Mouse (Mus musculus): ENCODE measurements around the gene Ptk7. TPM values are rescaled to one million over a fixed set of nuclear protein-coding genes. Genes with fewer than 3 reads are reported as not detected.

Gene Ptk7
- polyA plus RNA-seq, 1 experiment from 2014 or later = 99.3 TPM

GRCm38 (mm10) chr17:46553926-46554325 lies 75.4 kb downstream of the Ptk7 start:
- TF ChIP-seq CTCF (IDR thresholded peaks at IDR 0.05; ENCODE audit: low read depth) = no peak
- Histone ChIP-seq H3K4me3 (ENCODE audit: low read depth, low read length) (peak overlapping the region; percentile 95), H3K27ac (ENCODE audit: low read depth) (peak overlapping the region; percentile 97), H3K36me3 (ENCODE audit: insufficient read depth) (peaks cover 39% of the 10 kb centered on the region), H3K9me3 (ENCODE audit: low read depth, low read length) (no peaks in the 10 kb centered on the region), H3K27me3 (ENCODE audit: insufficient read depth, low read length) (no peaks in the 10 kb centered on the region), H3K4me1 (ENCODE audit: insufficient read depth) (peaks cover 20% of the 10 kb centered on the region), H3K4me2 (peak overlapping the region; percentile 84), H3K9ac (peak overlapping the region; percentile 98)
- ATAC-seq (ENCODE audit: insufficient read depth) = no peak
- WGBS = 44% methylated on average over 3 of the region's 3 CpGs
- no peak for DNase-seq

- ATAC-seq (ENCODE audit: insufficient read depth) = no peak
- peaks cover 20% of the 10 kb centered on the region for H3K4me1 ChIP-seq (ENCODE audit: insufficient read depth)
- peak overlapping the region; percentile 98 for H3K9ac ChIP-seq
- H3K9me3 ChIP-seq (ENCODE audit: low read depth, low read length) = no peaks in the 10 kb centered on the region
- peak overlapping the region; percentile 95 for H3K4me3 ChIP-seq (ENCODE audit: low read depth, low read length)
- WGBS = 23% methylated on average over 11 of the region's 11 CpGs
- TF ChIP-seq CTCF (IDR thresholded peaks at IDR 0.05; ENCODE audit: low read depth) = no peak
- DNase-seq = peak; percentile 21
- no peaks in the 10 kb centered on the region for H3K27me3 ChIP-seq (ENCODE audit: insufficient read depth, low read length)
- peak overlapping the region; percentile 97 for H3K27ac ChIP-seq (ENCODE audit: low read depth)
- H3K4me2 ChIP-seq = peak overlapping the region; percentile 84
- peaks cover 44% of the 10 kb centered on the region for H3K36me3 ChIP-seq (ENCODE audit: insufficient read depth)
Measured at GRCm38 (mm10) chr17:46553469-46553868, 75.8 kb downstream of the Ptk7 start.

GRCm38 (mm10) chr17:46552841-46553423 lies 76.4 kb downstream of the Ptk7 start:
- Histone ChIP-seq H3K27me3 (ENCODE audit: insufficient read depth, low read length) (no peaks in the 10 kb centered on the region), H3K9me3 (ENCODE audit: low read depth, low read length) (no peaks in the 10 kb centered on the region), H3K4me2 (peak overlapping the region; percentile 84), H3K27ac (ENCODE audit: low read depth) (peak overlapping the region; percentile 97), H3K4me1 (ENCODE audit: insufficient read depth) (peaks cover 20% of the 10 kb centered on the region), H3K36me3 (ENCODE audit: insufficient read depth) (peaks cover 49% of the 10 kb centered on the region), H3K9ac (peak overlapping the region; percentile 98; the same call in 1 of the 2 replicates), H3K4me3 (ENCODE audit: low read depth, low read length) (peak overlapping the region; percentile 95)
- DNase-seq (peak; percentile 97), ATAC-seq (ENCODE audit: insufficient read depth) (peak; percentile 68)
- WGBS = 2% methylated on average over 24 of the region's 24 CpGs
- TF ChIP-seq CTCF (IDR thresholded peaks at IDR 0.05; ENCODE audit: low read depth) = no peak

GRCm38 (mm10) chr17:46552151-46552550 lies 77.2 kb downstream of the Ptk7 start:
- TF ChIP-seq CTCF (IDR thresholded peaks at IDR 0.05; ENCODE audit: low read depth) = no peak
- no peaks in the 10 kb centered on the region for H3K27me3 ChIP-seq (ENCODE audit: insufficient read depth, low read length)
- no peaks in the 10 kb centered on the region for H3K9me3 ChIP-seq (ENCODE audit: low read depth, low read length)
- H3K36me3 ChIP-seq (ENCODE audit: insufficient read depth) = peaks cover 57% of the 10 kb centered on the region
- 76% methylated on average over 7 of the region's 7 CpGs for WGBS
- H3K4me2 ChIP-seq = peak overlapping the region; percentile 84
- H3K4me1 ChIP-seq (ENCODE audit: insufficient read depth) = peaks cover 14% of the 10 kb centered on the region
- H3K4me3 ChIP-seq (ENCODE audit: low read depth, low read length) = peak overlapping the region; percentile 95
- H3K9ac ChIP-seq = 0 out of 2 replicates have a peak overlapping the region, but pooled peaks have one; percentile 11
- ATAC-seq (ENCODE audit: insufficient read depth) = no peak
- no peak for DNase-seq
- H3K27ac ChIP-seq (ENCODE audit: low read depth) = peak overlapping the region; percentile 97; the same call in 1 of the 2 replicates

- Histone ChIP-seq H3K27me3 (ENCODE audit: insufficient read depth, low read length) (no peaks in the 10 kb centered on the region), H3K9ac (no peak overlapping the region), H3K4me3 (ENCODE audit: low read depth, low read length) (no peak overlapping the region), H3K4me2 (no peak overlapping the region), H3K9me3 (ENCODE audit: low read depth, low read length) (no peaks in the 10 kb centered on the region), H3K4me1 (ENCODE audit: insufficient read depth) (peaks cover 10% of the 10 kb centered on the region), H3K36me3 (ENCODE audit: insufficient read depth) (peaks cover 57% of the 10 kb centered on the region), H3K27ac (ENCODE audit: low read depth) (no peak overlapping the region)
- 92% methylated on average over 6 of the region's 6 CpGs for WGBS
- DNase-seq (no peak), ATAC-seq (ENCODE audit: insufficient read depth) (no peak)
- no peak for TF ChIP-seq CTCF (IDR thresholded peaks at IDR 0.05; ENCODE audit: low read depth)
Measured at GRCm38 (mm10) chr17:46551369-46551768, 77.9 kb downstream of the Ptk7 start.

GRCm38 (mm10) chr17:46550904-46551303 lies 78.4 kb downstream of the Ptk7 start:
- no peak for TF ChIP-seq CTCF (IDR thresholded peaks at IDR 0.05; ENCODE audit: low read depth)
- Histone ChIP-seq H3K9ac (no peak overlapping the region), H3K4me3 (ENCODE audit: low read depth, low read length) (no peak overlapping the region), H3K36me3 (ENCODE audit: insufficient read depth) (peaks cover 57% of the 10 kb centered on the region), H3K4me1 (ENCODE audit: insufficient read depth) (peaks cover 10% of the 10 kb centered on the region), H3K9me3 (ENCODE audit: low read depth, low read length) (no peaks in the 10 kb centered on the region), H3K27me3 (ENCODE audit: insufficient read depth, low read length) (peaks cover under 1% of the 10 kb centered on the region; the same call in 1 of the 2 replicates), H3K4me2 (no peak overlapping the region), H3K27ac (ENCODE audit: low read depth) (no peak overlapping the region)
- 86% methylated on average over 7 of the region's 7 CpGs for whole genome bisulfite sequencing
- DNase-seq (no peak), ATAC-seq (ENCODE audit: insufficient read depth) (no peak)

GRCm38 (mm10) chr17:46549642-46550041 lies 79.7 kb downstream of the Ptk7 start:
- Histone ChIP-seq H3K27ac (ENCODE audit: low read depth) (no peak overlapping the region), H3K36me3 (ENCODE audit: insufficient read depth) (peaks cover 57% of the 10 kb centered on the region), H3K4me3 (ENCODE audit: low read depth, low read length) (no peak overlapping the region), H3K4me2 (no peak overlapping the region), H3K9me3 (ENCODE audit: low read depth, low read length) (no peaks in the 10 kb centered on the region), H3K27me3 (ENCODE audit: insufficient read depth, low read length) (peaks cover 5% of the 10 kb centered on the region; the same call in 1 of the 2 replicates), H3K4me1 (ENCODE audit: insufficient read depth) (peaks cover 10% of the 10 kb centered on the region), H3K9ac (no peak overlapping the region)
- 84% methylated on average over 9 of the region's 9 CpGs for WGBS
- ATAC-seq (ENCODE audit: insufficient read depth) = no peak
- no peak for TF ChIP-seq CTCF (IDR thresholded peaks at IDR 0.05; ENCODE audit: low read depth)
- no peak for DNase-seq

Data from lung, embryonic 14.5 days (tissue).